Mouse (Mus musculus) liver, adult 2 months (tissue): ENCODE data around the gene Borcs7.

Experiments
- CTCF ChIP-seq: fragments of 200-500 bp; IDR thresholded peaks from 2 replicates; pipeline ENCODE4 v1.5.1; 2011; ENCODE audit warnings: low read depth, low read length, control low read depth
- POLR2A ChIP-seq: fragments of 200-500 bp; IDR thresholded peaks from 2 replicates; pipeline ENCODE4 v1.6.1; 2011; ENCODE audit warnings: low read length, control low read depth; ENCODE audit not compliant: insufficient read depth; ENCODE audit errors: extremely low read depth

GRCm38 (mm10) chr19:46675641-46676040, 14.1 kb upstream of the Borcs7 start:
- TF ChIP-seq CTCF, result no peak
- no peak for TF ChIP-seq POLR2A
